Mouse (Mus musculus): ENCODE results near the gene Gm11733. TPM values are rescaled to one million over a fixed set of nuclear protein-coding genes. Genes with fewer than 3 reads are reported as not detected.

Gene Gm11733
- total RNA-seq, 2 experiments from 2014 or later = not detected

DNA sequence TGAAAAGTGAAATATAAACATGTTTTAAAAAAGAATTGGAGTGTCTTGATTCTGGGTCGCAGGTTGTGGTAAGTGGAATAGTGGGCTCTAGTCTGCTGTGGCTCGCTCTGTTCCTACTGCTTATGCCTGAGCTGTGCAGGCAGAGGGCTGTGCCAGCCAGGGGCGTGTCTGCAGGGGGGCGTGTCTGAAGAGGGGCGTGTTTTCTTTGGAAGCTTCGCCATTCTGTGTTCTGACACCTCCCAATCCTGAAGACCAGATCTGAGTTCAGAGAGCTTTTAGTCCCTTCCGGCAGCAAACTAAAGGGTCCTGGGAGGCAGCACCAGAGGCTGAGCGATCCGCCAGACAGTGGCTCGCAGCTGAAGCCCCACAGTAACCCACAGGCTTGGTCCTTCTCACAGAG lies 8.5 kb upstream of the Gm11733 start:
- no peak for DNase-seq (ENCODE audit: low spot score)
- intact Hi-C loops (cut with DNase I) = loop anchor here (5.0 kb wide), 1 partner anchor 88 kb away; no protein-coding TSS in a partner anchor

DNA sequence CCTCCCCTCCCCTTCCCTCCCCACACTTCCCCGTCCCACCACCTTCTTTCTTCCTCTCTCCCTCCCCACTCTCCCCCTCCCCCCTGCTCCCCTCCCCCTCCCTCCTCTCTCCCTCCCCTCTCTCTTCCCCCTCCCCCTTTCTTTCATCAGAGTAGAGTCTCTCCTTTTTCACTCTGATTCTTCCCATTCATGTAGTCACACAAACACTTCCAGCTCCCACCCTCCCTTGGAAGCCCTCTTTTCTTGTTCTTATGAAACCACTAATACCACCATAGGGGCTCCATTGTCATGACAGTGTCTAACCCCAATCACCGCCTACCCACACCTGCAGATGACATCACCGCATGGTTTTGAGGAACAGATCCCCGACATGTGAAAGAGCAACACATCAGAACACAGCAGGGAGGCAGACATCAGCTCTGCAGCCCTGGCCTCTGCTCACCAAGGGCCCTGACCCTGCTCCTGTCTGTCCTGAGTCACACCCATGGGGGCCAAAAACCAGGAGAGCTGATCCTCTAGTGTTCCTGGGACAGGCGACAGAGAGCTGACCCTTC lies 7.5 kb upstream of the Gm11733 start:
- no peak for DNase-seq (ENCODE audit: low spot score)
- intact Hi-C loops (cut with DNase I) = loop anchor here (5.0 kb wide), 1 partner anchor 89 kb away; no protein-coding TSS in a partner anchor

DNA sequence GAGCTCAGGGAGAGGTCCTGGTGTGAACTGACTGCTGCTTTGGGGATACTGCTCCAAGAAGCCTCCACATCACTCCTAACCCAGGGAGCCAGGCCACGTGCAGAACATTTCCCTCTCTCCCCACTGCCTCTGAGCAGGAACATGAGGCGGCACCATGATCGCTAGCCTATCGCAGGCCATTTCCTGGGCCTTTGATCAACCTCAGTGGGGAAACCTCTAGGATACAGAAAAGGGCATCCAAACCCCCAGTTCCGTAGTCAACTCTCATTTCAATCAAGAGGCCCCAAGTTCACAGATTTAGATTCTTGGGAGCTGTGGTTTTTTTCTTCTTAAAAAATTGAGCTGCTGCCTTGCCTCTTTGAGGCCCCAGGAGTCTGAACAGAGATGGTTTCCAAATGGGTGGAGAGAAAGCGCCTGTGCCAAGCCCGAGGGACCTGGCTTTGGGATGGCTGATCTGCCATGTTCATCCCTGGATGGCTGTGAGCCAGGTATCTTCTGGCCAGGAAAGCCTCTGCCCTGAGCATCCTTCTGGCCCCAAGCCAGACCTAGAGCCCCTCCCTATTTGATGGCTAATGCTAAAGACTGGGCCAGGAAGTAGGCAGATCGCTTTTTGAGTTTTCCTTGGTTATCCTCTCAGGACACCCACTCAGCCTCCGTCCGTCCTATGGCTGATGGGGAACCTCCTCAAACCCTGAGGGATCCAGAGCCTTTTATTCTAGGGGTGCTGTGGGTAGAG lies 5.7 kb upstream of the Gm11733 start:
- DNase-seq (ENCODE audit: low spot score) = no peak
- intact Hi-C loops (cut with DNase I) = loop anchor here (5.0 kb wide), 1 partner anchor 91 kb away; no protein-coding TSS in a partner anchor

DNA sequence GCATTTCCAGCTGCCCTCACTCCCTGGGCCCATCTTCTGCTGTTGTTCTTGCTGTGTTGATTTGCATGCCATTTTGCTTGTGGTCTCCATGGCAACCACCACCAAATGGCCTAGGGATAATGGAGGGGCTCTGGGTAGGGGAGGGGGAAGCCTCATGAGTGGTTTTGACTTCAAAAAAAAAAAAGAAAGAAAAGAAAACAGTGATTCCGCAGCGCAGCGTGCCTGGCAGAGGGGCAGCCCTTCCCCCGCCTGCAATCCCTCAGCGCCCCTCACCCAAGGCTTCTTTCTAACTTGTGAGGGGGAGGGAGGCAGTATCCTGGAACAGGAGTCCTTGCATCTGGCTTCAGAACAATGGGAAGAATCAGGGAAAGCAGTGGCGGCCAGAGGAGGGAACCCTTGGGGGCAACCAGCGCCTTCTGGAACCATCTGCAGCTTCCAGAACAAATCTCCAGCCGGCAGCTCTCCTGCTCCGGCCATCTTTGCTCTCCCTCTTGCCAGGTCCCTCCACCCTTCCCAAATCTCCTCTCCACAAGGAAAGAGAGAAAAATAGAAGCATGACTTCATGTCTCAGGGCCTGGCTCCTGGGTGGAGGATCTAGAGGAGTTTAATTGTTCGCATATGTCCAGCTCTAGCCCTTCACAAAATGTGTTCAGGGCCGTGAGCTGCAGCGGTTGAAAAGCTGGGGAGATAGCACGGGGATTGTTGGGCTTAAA lies 5.0 kb upstream of the Gm11733 start:
- DNase-seq (ENCODE audit: low spot score) = peak; percentile 57
- intact Hi-C loops (cut with DNase I) = loop anchor here (5.0 kb wide), 1 partner anchor 92 kb away; no protein-coding TSS in a partner anchor

DNA sequence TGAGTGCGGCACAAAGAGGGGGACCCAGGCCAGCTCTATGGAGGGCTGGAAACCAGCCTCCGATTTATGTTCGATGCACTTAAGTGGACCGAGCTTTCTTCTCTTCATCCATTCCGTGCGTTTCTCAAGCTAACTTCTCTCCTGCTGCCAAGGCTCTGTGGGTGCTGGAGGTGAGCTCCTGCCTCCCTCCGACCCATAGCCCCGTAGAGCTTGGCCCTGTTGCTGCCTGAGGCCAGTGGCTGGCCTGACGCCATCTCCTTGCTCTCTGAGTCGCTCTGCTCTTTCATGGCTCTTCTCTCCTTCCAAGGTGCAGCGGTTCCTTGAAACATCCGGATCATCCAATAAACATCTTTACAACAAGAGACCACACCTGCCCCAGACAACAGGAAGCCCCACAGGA lies 4.4 kb upstream of the Gm11733 start:
- no peak for DNase-seq (ENCODE audit: low spot score)
- intact Hi-C loops (cut with DNase I) = loop anchor here (5.0 kb wide), 1 partner anchor 92 kb away; no protein-coding TSS in a partner anchor

DNA sequence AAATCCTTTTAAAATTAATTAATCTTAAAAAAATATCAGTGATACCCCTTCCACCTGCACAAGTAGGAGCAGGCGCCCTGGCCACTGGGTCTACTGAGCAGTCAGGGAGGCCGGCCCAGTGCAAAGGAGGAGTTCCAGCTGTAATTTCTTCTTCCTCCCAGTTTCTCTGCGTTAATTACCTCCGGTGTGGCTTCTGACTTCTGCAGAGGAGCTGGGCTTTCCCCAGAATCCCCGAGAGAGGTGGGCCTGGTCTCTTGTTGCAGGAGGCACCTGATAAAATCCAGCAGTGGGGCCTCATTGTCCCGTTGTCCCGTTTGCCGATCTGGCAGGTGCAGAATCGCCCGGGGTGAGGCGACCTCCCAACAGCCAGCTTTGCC lies 1.9 kb upstream of the Gm11733 start:
- no peak for DNase-seq (ENCODE audit: low spot score)

DNA sequence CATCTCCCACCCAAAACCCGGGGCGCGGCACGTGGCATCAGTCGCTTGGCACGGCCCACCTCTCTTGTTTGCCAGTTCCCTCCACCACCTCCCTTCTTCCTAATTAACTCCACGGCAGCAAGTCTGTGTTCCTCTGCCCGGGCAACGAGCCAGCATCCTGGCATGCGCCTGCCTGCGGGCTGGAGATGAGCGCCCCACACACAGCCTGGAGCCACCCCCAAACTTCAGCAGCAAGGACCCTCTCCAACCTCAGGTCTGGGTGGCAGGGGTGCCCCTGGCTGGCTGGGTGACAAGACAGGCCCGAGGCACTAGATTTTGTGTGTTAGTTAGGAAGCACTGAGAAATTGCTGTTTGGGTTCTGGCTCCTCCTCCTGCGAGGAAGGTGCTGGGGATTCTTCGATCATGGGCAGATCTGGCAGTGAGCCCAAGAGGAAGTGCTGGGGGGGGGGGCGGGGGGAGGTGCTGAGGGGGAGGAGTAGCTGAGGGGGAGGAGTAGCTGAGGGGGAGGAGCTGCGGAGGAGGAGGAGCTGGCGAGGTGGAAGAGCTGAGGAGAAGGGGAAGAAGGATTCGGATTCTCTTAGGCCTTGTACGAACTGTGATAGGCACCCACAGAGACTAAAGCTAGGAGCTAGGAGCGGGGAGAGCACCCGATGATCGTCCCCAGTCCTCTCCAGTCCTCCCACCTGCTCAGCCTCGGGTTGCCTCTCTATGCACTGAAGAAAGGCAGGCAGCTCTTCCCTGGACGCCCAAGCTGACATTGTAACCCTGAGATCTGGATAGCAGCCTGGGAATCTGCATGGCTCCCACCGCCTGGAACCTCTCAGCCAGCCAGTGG lies 1.3 kb upstream of the Gm11733 start:
- intact Hi-C loops (cut with DNase I) = no loop called here
- peak; percentile 54 for DNase-seq (ENCODE audit: low spot score)

More for the DNA sequence above, 1.9 kb upstream of the Gm11733 start:
- intact Hi-C loops (cut with DNase I) = no loop called here

DNA sequence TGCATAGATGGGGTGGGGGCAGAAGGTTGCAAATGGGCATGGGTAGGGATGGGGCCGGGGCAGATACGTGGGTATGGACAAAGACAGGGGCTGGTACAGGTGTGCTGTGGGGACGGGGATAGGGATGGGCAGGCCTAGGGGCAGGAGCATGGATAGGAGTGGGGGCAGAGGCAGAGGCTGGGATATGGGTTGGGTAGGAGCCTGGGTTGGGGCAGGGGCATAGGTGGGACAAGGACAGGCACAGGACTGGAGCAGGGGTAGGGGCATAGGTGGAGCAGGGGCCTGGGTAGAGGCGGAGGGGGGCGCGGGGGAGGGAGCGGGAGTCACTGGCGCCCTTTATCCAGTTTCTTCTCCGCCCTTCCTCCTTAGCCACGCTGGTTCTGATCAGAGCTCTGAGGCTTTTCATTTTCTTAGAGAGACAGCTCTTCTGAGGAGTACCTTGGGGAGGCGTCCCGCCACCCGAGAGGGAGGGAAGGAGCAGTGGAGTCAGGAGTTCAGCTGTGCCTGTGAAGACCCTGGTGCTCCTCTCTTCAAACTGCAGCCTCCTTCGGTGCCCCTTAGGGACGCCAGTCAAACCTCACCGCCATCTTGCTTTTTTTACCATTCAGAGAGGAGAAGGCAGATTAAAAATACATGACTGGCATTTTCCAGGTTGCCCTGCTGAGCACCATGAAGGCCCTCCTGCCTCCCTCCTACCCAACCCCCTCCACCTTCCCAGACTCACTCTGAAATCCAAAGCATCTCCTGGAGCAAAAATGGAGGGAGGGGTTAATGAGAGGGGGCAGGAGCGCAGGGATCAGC lies 7.4 kb downstream of the Gm11733 start:
- intact Hi-C loops (cut with DNase I) = no loop called here
- no peak for DNase-seq (ENCODE audit: low spot score)

DNA sequence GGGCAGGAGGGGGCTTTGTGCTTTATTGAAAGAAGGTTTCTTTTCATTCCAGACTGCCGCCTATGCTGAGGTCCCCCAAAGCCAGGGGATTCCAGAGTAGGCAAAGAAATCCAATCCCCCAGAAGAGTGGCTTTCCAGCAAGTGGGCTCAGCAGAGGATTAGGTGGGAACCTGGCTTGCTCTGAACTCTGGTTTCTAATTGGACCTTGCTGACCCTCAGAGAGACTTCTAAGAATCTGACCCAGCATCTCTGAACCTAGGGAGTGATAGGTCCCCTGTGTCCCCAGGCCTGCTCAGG lies 8.0 kb downstream of the Gm11733 start:
- no peak for DNase-seq (ENCODE audit: low spot score)
- intact Hi-C loops (cut with DNase I) = no loop called here

DNA sequence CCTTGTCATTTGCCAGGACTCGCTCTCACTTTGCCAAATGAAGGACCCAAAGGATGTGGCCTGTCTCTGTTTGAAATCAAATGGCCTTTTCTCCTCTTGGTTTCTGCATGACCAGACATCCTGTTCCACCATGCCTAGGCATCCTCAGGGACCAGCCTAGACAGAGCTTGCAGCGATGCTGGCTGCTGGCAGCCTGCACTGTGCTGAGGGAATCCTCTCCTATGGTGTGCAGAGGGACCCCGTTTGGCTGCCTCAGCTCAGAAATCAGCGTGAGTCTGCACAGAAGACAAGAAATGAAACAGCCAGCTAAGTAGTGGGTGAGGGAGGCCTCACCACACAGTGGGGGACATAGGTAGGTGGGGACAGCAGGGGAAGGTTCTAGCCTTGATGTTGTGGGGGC lies 12.6 kb downstream of the Gm11733 start:
- DNase-seq (ENCODE audit: low spot score) = no peak

DNA sequence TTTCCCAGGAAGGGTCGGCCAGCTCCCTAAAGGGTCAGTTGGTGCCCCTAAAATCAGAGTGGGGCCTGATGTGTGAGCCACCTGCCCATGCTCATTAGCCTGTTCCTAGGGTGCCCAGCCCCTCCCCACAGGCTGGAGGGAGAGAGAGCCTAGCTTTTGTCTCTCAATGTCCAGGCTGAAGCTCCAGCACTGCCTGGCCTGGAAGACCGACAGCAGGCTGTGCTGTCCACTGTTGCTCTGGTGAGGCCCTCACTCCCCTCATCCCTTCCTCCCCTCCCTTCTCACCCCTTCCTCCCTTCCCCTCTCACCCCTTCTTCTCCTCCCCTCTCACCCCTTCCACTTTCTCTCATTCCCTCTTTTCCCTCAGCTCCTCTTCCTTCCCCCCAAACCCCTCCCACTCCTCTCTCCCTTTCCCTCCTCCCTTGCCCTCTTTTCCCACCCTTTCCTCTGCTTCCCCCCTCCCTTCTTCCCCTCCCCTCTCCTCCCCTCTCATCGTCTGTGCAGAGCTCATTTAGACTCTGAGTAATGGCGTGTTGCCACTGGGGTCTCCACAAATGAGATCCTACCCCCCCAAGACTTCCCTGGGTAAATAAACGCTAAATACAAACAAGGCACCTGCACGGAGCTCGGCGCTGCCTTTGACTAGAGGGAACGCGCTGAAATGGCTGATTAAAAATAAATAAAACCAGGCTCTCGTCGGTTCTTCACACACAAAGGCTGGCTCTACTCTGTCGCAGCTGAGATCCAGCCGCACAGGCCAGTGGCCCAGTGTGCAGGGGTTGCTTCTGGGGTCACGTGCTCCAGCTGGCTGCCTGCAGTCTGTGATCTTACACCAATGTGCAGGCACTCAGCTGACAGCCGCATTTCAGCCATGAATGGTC lies 13.3 kb downstream of the Gm11733 start:
- intact Hi-C loops (cut with DNase I) = no loop called here
- DNase-seq (ENCODE audit: low spot score) = peak; percentile 56

More for the DNA sequence above, 12.6 kb downstream of the Gm11733 start:
- intact Hi-C loops (cut with DNase I) = no loop called here

DNA sequence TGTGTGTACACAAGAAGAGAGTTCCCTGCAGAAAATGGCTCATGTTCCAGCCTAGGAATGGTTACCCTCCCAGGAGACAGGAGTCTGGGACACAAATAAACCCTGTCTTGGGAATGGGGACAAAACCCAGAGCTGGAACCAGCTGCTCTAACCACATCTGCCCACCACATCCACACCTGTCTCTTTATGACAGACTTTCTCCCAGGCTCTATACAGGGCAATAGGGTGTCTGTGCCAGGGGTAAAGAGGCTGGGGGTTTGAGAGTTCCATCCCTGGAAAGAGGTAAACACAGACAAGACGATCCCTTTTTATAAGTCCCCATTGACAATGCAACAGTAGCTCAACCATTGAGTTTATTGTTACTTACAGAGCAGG lies 14.0 kb downstream of the Gm11733 start:
- no peak for DNase-seq (ENCODE audit: low spot score)
- intact Hi-C loops (cut with DNase I) = no loop called here

DNA sequence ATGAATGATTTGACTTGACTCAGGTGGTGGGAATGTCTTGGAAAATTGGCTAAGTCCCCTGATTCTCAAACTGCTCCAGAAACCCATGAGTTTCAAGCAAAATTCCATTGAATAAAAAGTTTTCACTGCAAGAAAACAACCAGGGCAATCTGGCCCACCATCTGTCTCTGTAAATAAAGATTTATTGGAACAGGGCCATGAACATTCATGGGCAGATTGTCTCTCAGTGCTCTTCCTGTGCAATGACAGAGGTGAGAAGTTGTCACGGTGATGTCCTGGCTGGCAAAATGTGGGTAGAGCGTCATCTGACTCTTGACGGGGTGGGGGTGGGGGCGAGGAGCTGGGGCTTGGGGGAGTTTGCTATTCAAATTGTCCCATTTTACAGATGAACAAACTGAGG lies 24.8 kb downstream of the Gm11733 start:
- DNase-seq (ENCODE audit: low spot score) = no peak

DNA sequence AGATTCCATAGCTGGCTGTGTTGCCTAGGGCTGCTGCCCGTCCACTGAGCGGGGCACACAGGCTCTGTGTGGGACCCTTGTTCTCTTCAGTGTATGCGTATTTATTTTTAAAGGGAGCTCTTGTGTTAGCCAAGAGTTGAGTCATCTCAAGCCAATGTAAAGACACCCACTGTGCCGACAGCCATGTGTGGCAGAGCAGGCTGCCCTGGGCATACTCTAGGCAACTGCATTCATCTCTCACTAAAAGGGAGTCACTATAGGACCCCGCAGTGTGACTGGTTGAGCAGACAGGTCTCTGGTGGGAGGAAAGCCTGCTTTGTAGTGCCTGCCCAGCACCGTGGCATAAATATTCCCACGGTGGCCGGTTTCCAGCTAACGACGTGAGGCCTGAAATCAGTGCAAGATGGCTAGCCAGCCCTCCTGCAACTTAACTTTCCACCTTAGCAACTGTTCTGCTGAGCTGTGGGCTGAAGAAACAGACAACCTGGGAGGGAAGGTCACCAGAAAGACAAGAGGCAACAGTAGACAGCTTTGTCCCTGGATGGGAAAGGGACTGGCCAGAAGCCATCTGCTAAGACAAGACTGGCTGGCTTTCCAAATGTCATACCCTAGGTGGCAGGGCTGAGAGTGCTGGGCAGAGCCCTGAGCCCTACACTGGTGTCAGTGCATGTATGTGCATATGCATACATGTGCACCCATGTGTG lies 31.7 kb downstream of the Gm11733 start:
- no peak for DNase-seq (ENCODE audit: low spot score)
- intact Hi-C loops (cut with DNase I) = no loop called here

More for the DNA sequence above, 24.8 kb downstream of the Gm11733 start:
- intact Hi-C loops (cut with DNase I) = no loop called here

DNA sequence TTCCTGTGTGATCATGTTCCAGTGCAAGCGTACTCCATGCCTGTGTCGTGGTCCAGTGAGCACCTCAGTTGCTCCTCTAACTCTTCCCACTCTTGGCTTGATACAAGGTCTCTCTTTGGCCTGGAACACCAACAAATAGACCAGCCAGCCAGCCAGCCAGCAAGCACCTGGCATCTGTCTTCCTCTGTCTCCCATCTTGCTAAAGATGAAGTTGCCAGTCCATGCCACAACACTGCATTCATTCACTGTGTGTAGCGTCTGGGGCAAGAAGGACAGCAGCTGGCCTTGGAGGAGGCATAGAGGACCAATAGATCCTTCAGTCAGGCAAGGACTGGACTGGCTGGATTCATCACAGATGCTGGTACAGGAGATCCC lies 32.2 kb downstream of the Gm11733 start:
- intact Hi-C loops (cut with DNase I) = no loop called here
- no peak for DNase-seq (ENCODE audit: low spot score)

DNA sequence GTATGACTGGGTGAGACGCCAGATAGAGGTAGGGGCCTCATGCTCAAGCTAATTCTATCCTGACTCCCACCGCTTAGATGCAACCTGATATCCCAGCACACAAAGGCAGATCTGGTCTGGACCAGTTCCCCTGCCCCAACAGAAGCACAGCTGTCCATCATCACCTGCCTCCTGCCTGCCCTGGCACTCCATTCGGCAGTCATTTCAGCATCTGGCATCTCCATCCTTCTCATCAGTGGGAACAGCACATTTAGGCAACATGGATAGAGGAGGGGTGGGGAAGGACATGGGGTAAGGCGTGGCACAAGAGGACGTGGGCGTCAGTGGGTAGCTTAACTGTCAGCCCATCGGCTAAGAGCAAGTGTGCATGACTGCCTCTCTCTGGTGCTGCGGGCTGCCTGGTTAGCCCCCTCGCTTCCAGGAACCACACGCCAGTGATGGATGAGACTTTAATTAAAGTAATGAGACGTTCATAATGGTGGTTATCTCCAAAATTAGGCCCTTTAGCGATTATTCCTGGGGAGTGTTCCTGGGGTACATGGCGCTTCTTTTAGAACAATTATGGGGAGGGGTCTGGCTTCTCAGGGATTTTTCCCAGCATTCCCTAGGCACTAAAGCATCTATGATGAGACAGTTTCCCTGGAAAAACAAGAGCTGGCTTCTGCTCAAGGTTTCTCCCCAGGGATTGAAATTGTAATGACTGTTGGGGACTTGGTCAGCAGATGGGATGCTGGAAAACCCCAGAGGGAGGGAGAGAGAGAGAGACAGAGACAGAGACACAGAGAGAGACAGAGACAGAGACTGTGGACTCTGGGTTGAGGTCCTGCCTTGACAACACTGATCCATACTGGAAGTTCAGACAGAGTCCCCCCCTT lies 38.0 kb downstream of the Gm11733 start:
- no peak for DNase-seq (ENCODE audit: low spot score)
- intact Hi-C loops (cut with DNase I) = no loop called here

DNA sequence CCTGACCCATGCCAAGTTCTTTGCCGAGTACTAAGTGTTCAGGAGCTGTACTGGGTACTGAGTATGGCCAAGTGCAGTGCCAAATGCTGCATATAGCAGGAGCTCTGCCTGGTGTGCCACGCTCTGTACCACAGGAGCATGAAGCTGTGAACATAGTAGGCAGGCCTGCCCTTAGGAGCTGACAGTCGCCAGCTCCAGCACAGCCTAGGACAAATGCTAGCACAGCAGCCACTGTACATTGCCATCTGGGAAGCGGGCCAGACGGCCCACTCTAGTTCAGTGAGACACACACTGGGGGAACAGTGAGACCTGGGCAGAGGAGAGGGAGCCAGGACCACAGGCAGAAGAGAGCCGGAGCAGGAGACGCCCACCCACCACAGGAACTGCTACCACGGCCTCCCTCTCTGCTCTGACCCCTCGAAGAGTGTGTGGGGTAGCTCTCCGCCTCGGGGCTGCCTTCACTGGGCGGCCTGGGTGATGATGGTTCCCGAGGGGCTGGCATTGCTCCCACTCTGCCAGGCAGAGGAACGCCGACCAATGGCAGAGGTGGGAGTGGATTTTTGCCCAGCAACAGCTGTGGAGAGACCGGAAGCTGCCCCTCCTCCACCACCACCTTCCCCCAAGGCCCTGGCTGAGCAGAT lies 38.8 kb downstream of the Gm11733 start:
- DNase-seq (ENCODE audit: low spot score) = peak; percentile 57
- intact Hi-C loops (cut with DNase I) = no loop called here

Measured in heart, postnatal 25 days (tissue).